Mouse (Mus musculus): ENCODE data around the gene 1700092M07Rik. TPM values are rescaled to one million over a fixed set of nuclear protein-coding genes. Genes with fewer than 3 reads are reported as not detected.

1700092M07Rik gene
- total RNA-seq, 2 experiments from 2014 or later = 1.4 to 1.8 TPM

- DNase-seq (ENCODE audit: low spot score in 2 of 2) = peak in 1 of 2 experiments; percentile 37
Observed at GRCm38 (mm10) chr19:8790171-8790570, 49.7 kb downstream of the 1700092M07Rik start.

Small RNA genes within 50 kb of the gene (microRNA-seq; reads per million reads assigned to microRNA genes)
- 0 reads per million in 2 experiments for gene Mir6992

Other genes with a start within 250 kb of the 1700092M07Rik start
- 10 to 100 TPM; 20.6 to 21.5 TPM for gene Slc22a8, start 149.5 kb upstream of the 1700092M07Rik start, total RNA-seq (2021)
- gene Slc22a6, start 122.7 kb upstream of the 1700092M07Rik start, total RNA-seq (2021) = 1 to 10 TPM; 3.6 to 4.4 TPM
- 100 to 1,000 TPM; 117 to 125 TPM for gene Chrm1, start 76.9 kb upstream of the 1700092M07Rik start, total RNA-seq (2021)
- gene Slc3a2, start 17.3 kb upstream of the 1700092M07Rik start, total RNA-seq (2021) = 100 to 1,000 TPM; 198 to 212 TPM
- gene Wdr74, start 4.9 kb upstream of the 1700092M07Rik start, total RNA-seq (2021) = 10 to 100 TPM; 52.6 to 53.3 TPM
- 10 to 100 TPM; 61.9 to 64.8 TPM for gene Stx5a, start 695 bp downstream of the 1700092M07Rik start, total RNA-seq (2021)
- gene Nxf1, start 16.4 kb downstream of the 1700092M07Rik start, total RNA-seq (2021) = 10 to 100 TPM; 72.7 to 79.7 TPM
- 100 to 1,000 TPM in 1 of 2 experiments, 10 to 100 TPM in 1; 99.9 to 120 TPM for gene Tmem223, start 30.3 kb downstream of the 1700092M07Rik start, total RNA-seq (2021)
- 1 to 10 TPM; 7.0 to 9.3 TPM for gene Tmem179b, start 33.7 kb downstream of the 1700092M07Rik start, total RNA-seq (2021)
- gene Taf6l, start 45.7 kb downstream of the 1700092M07Rik start, total RNA-seq (2021) = 10 to 100 TPM; 18.2 to 19.0 TPM
- 100 to 1,000 TPM; 107 to 109 TPM for gene Polr2g, start 57.9 kb downstream of the 1700092M07Rik start, total RNA-seq (2021)
- gene Zbtb3, start 61.8 kb downstream of the 1700092M07Rik start, total RNA-seq (2021) = 1 to 10 TPM; 4.2 to 5.2 TPM
- 10 to 100 TPM; 27.8 to 34.5 TPM for gene Ttc9c, start 78.6 kb downstream of the 1700092M07Rik start, total RNA-seq (2021)
- gene Hnrnpul2, start 79.3 kb downstream of the 1700092M07Rik start, total RNA-seq (2021) = 100 to 1,000 TPM; 112 to 115 TPM
- 10 to 100 TPM in 1 of 2 experiments, not detected in 1; 15.9 TPM for gene AC129217.1, start 89.1 kb downstream of the 1700092M07Rik start, total RNA-seq (2021)
- 100 to 1,000 TPM; 105 to 115 TPM for gene Bscl2, start 96.7 kb downstream of the 1700092M07Rik start, total RNA-seq (2021)
- 100 to 1,000 TPM; 291 to 295 TPM for gene Gng3, start 98.5 kb downstream of the 1700092M07Rik start, total RNA-seq (2021)
- gene Lrrn4cl, start 110.0 kb downstream of the 1700092M07Rik start, total RNA-seq (2021) = under 1 TPM; 0.66 to 0.78 TPM
- gene Ubxn1, start 130.8 kb downstream of the 1700092M07Rik start, total RNA-seq (2021) = 100 to 1,000 TPM; 112 to 116 TPM
- gene Uqcc3, start 140.2 kb downstream of the 1700092M07Rik start, total RNA-seq (2021) = 10 to 100 TPM; 32.1 to 37.5 TPM
- gene Lbhd1, start 143.0 kb downstream of the 1700092M07Rik start, total RNA-seq (2021) = 1 to 10 TPM; 4.8 to 9.8 TPM
- gene Gm49403, start 143.2 kb downstream of the 1700092M07Rik start, total RNA-seq (2021) = not detected
- gene 1810009A15Rik, start 148.1 kb downstream of the 1700092M07Rik start, total RNA-seq (2021) = 10 to 100 TPM; 18.9 to 27.6 TPM
- gene Gm49416, start 148.2 kb downstream of the 1700092M07Rik start, total RNA-seq (2021) = 1 to 10 TPM; 3.8 to 4.6 TPM
- 10 to 100 TPM; 24.6 to 25.0 TPM for gene Ints5, start 152.3 kb downstream of the 1700092M07Rik start, total RNA-seq (2021)
- 100 to 1,000 TPM; 103 to 111 TPM for gene Ganab, start 157.4 kb downstream of the 1700092M07Rik start, total RNA-seq (2021)
- gene B3gat3, start 179.7 kb downstream of the 1700092M07Rik start, total RNA-seq (2021) = 100 to 1,000 TPM; 121 to 130 TPM
- 1 to 10 TPM; 2.3 to 2.4 TPM for gene Rom1, start 188.6 kb downstream of the 1700092M07Rik start, total RNA-seq (2021)
- gene Eml3, start 188.8 kb downstream of the 1700092M07Rik start, total RNA-seq (2021) = 10 to 100 TPM; 11.0 to 11.9 TPM
- 10 to 100 TPM; 60.6 to 67.9 TPM for gene Mta2, start 201.2 kb downstream of the 1700092M07Rik start, total RNA-seq (2021)
- 10 to 100 TPM; 15.6 to 16.2 TPM for gene Tut1, start 213.1 kb downstream of the 1700092M07Rik start, total RNA-seq (2021)
- 100 to 1,000 TPM; 283 to 287 TPM for gene Eef1g, start 226.3 kb downstream of the 1700092M07Rik start, total RNA-seq (2021)
- gene Ahnak, start 248.6 kb downstream of the 1700092M07Rik start, total RNA-seq (2021) = 10 to 100 TPM; 17.2 to 18.5 TPM